ENCODE assay signal across 8 mouse cellular contexts in the genomic region with DNA sequence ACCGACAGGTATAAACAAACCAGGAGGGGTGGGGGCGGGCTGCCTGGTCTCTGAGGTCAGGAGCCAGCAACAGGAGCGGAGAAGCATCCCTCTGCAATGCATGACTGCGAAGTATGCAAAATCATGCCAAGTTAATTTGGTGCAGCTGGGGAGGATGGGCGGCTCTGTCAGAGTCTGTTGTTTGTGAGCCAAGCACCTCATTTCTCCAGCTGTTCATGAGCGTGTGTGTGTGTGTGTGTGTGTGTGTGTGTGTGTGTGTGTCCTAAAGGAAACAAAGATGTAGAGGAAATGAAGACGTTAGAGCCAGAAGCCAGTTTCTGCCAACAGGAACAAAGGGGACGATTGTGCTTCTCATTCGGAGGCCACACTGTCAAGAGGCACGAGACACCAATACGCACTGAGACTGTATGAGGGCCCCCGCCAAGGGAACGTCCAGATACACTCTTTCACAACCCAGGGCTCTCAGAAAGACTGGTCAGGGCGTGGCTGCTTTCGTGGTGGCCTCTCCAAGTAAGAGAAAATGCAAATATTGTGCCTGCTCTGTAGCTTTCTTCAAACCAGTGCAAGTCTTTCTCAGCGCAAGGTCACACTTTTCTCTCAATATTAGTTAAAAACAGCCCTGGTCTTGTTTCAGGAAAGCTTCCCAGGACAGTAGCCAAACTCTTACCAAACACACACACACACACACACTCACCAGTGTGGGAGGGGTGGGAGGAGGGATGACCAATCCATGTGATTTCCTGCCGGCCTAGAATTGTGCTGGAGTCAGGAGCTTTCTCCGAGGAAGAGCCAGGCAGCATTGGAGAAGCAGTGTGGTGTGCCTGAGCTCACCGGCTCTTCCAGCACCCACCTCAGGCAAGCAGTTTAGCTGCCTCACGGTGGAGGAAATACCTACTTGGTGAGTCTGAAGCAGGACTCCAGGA.
DNase-seq lines count a peak whose midpoint lies in the region; ATAC-seq and TF ChIP-seq lines count a peak whose summit lies in the region.

No protein-coding gene starts in this region.

- 10% methylated on average over 20 of the region's 20 CpGs for WGBS in embryonic facial prominence, embryonic 13.5 days
- whole genome bisulfite sequencing in heart, adult 2 months, result 5% methylated on average over 20 of the region's 20 CpGs
- 17% methylated on average over 20 of the region's 20 CpGs for whole genome bisulfite sequencing in kidney, adult 2 months
- WGBS in limb, embryonic 11.5 days, result 24% methylated on average over 20 of the region's 20 CpGs
- 23% methylated on average over 20 of the region's 20 CpGs for whole genome bisulfite sequencing in midbrain, embryonic 12.5 days
- WGBS in small intestine, adult 2 months, result 10% methylated on average over 20 of the region's 20 CpGs

- peak; percentile 99 for TF ChIP-seq EP300 in heart, adult 2 months (IDR thresholded peaks at IDR 0.05; ENCODE audit: insufficient read depth, low read depth, low read length)

- peak; percentile 70 for ATAC-seq in embryonic facial prominence, embryonic 13.5 days (ENCODE audit: insufficient number of reproducible peaks, insufficient read depth, low FRiP score, low TSS enrichment, low read depth)
- ATAC-seq in limb, embryonic 11.5 days (ENCODE audit: insufficient number of reproducible peaks, low FRiP score, low TSS enrichment, low read depth), result peak; percentile 63
- ATAC-seq in midbrain, embryonic 12.5 days (ENCODE audit: low FRiP score, low read depth), result peak; percentile 86

- TF ChIP-seq CTCF in heart, adult 2 months (IDR thresholded peaks at IDR 0.05), result no peak
- no peak for TF ChIP-seq CTCF in kidney, adult 2 months (conservative IDR thresholded peaks at IDR 0.05; ENCODE audit: insufficient read depth, insufficient read length, low read depth, low read length)
- TF ChIP-seq CTCF in small intestine, adult 2 months (IDR thresholded peaks at IDR 0.05; ENCODE audit: extremely low read depth, insufficient read length, insufficient replicate concordance, low read depth, low read length), result no peak

- H3K27ac ChIP-seq in embryonic facial prominence, embryonic 13.5 days, result peak overlapping the region; percentile 95
- peak overlapping the region; percentile 99 for H3K27ac ChIP-seq in heart, adult 2 months
- peak overlapping the region; percentile 90 for H3K27ac ChIP-seq in kidney, adult 2 months (ENCODE audit: insufficient read depth, low read depth, low read length)
- peak overlapping the region; percentile 5 for H3K27ac ChIP-seq in limb, embryonic 11.5 days (replicated peaks; ENCODE audit: low read depth, low read length)
- H3K27ac ChIP-seq in midbrain, embryonic 12.5 days (replicated peaks), result peak overlapping the region; percentile 49; the same call in 1 of the 2 replicates
- H3K27ac ChIP-seq in small intestine, adult 2 months (ENCODE audit: insufficient read depth, low read depth, low read length), result peak overlapping the region; percentile 83

- peak; percentile 89 for DNase-seq in adrenal gland, adult 8-10 months
- peak; percentile 85 to 90 for DNase-seq in heart, adult 2 months
- DNase-seq in kidney, adult 2 months, result peak; percentile 93
- peak; percentile 72 for DNase-seq in limb, embryonic 11.5 days (ENCODE audit: low spot score)
- no peak for DNase-seq in c-Kit-positive CD71-positive TER-119-positive erythroid progenitor cells, embryonic 14.5 days (ENCODE audit: low spot score)

- no peaks in the 10 kb centered on the region for H3K9me3 ChIP-seq in embryonic facial prominence, embryonic 13.5 days
- no peaks in the 10 kb centered on the region for H3K9me3 ChIP-seq in limb, embryonic 11.5 days (ENCODE audit: control insufficient read depth, low read length)
- no peaks in the 10 kb centered on the region for H3K9me3 ChIP-seq in midbrain, embryonic 12.5 days

- H3K4me3 ChIP-seq in embryonic facial prominence, embryonic 13.5 days, result no peak overlapping the region
- peak overlapping the region; percentile 68 for H3K4me3 ChIP-seq in heart, adult 2 months
- H3K4me3 ChIP-seq in kidney, adult 2 months (ENCODE audit: insufficient read depth, low read depth, low read length), result peak overlapping the region; percentile 33; the same call in 1 of the 2 replicates
- no peak overlapping the region for H3K4me3 ChIP-seq in limb, embryonic 11.5 days (ENCODE audit: low read depth, low read length)
- H3K4me3 ChIP-seq in midbrain, embryonic 12.5 days, result no peak overlapping the region
- H3K4me3 ChIP-seq in small intestine, adult 2 months (ENCODE audit: low read depth, low read length), result peak overlapping the region; percentile 23

- no peaks in the 10 kb centered on the region for H3K36me3 ChIP-seq in embryonic facial prominence, embryonic 13.5 days
- H3K36me3 ChIP-seq in heart, adult 2 months (ENCODE audit: control insufficient read depth, insufficient read depth, low read length), result no peaks in the 10 kb centered on the region
- H3K36me3 ChIP-seq in kidney, adult 2 months (ENCODE audit: control insufficient read depth, insufficient read depth, low read length), result no peaks in the 10 kb centered on the region
- H3K36me3 ChIP-seq in limb, embryonic 11.5 days (ENCODE audit: control insufficient read depth, insufficient read depth, low read length), result no peaks in the 10 kb centered on the region
- no peaks in the 10 kb centered on the region for H3K36me3 ChIP-seq in midbrain, embryonic 12.5 days
- H3K36me3 ChIP-seq in small intestine, adult 2 months (ENCODE audit: control insufficient read depth, insufficient read depth, low read length), result no peaks in the 10 kb centered on the region

- H3K27me3 ChIP-seq in embryonic facial prominence, embryonic 13.5 days, result no peaks in the 10 kb centered on the region
- H3K27me3 ChIP-seq in heart, adult 2 months (ENCODE audit: control insufficient read depth, insufficient read depth, low read length), result no peaks in the 10 kb centered on the region
- H3K27me3 ChIP-seq in kidney, adult 2 months (replicated peaks; ENCODE audit: control insufficient read depth, insufficient read depth, low read length), result no peaks in the 10 kb centered on the region
- no peaks in the 10 kb centered on the region for H3K27me3 ChIP-seq in limb, embryonic 11.5 days (ENCODE audit: control insufficient read depth, insufficient read depth, low read length)
- H3K27me3 ChIP-seq in midbrain, embryonic 12.5 days, result no peaks in the 10 kb centered on the region; the same call in 1 of the 2 replicates
- H3K27me3 ChIP-seq in small intestine, adult 2 months (ENCODE audit: control insufficient read depth, insufficient read depth, low read length), result no peaks in the 10 kb centered on the region

- H3K4me1 ChIP-seq in embryonic facial prominence, embryonic 13.5 days, result peaks cover 48% of the 10 kb centered on the region
- peaks cover 17% of the 10 kb centered on the region for H3K4me1 ChIP-seq in heart, adult 2 months (ENCODE audit: control insufficient read depth, insufficient read depth, low read length)
- H3K4me1 ChIP-seq in kidney, adult 2 months (ENCODE audit: control insufficient read depth, insufficient read depth, low read length), result peaks cover 8% of the 10 kb centered on the region; the same call in 1 of the 2 replicates
- H3K4me1 ChIP-seq in limb, embryonic 11.5 days (ENCODE audit: control insufficient read depth, insufficient read depth, low read length), result peaks cover 14% of the 10 kb centered on the region
- peaks cover 17% of the 10 kb centered on the region for H3K4me1 ChIP-seq in midbrain, embryonic 12.5 days
- peaks cover 24% of the 10 kb centered on the region for H3K4me1 ChIP-seq in small intestine, adult 2 months (ENCODE audit: control insufficient read depth, insufficient read depth, insufficient read length, low read length)

- peak; percentile 99 for TF ChIP-seq POLR2A in heart, adult 2 months (IDR thresholded peaks at IDR 0.05; ENCODE audit: insufficient read depth, low read depth, low read length)
- TF ChIP-seq POLR2A in kidney, adult 2 months (IDR thresholded peaks at IDR 0.05; ENCODE audit: low read depth, low read length), result peak; percentile 76
- TF ChIP-seq POLR2A in small intestine, adult 2 months (IDR thresholded peaks at IDR 0.05; ENCODE audit: low read depth, low read length), result peak; percentile 46; the same call in 1 of the 2 replicates

- H3K79me2 ChIP-seq in heart, adult 2 months (replicated peaks; ENCODE audit: control insufficient read depth, insufficient read depth, low read length), result no peaks in the 10 kb centered on the region

- H3K4me2 ChIP-seq in embryonic facial prominence, embryonic 13.5 days, result peak overlapping the region; percentile 49
- H3K4me2 ChIP-seq in limb, embryonic 11.5 days (ENCODE audit: low read depth, severe bottlenecking), result peak overlapping the region; percentile 2; the same call in 1 of the 2 replicates
- H3K4me2 ChIP-seq in midbrain, embryonic 12.5 days (replicated peaks), result peak overlapping the region; percentile 31

- intact Hi-C loops in heart, adult 2 months (cut with DNase I), result loop anchor here (1.0 to 5.0 kb wide), 8 partner anchors 16 to 180 kb away; partner anchors contain the start of genes Arf6, Gm9887 and Sos2

- peak overlapping the region; percentile 58 for H3K9ac ChIP-seq in embryonic facial prominence, embryonic 13.5 days
- H3K9ac ChIP-seq in heart, adult 2 months (ENCODE audit: low read depth, low read length), result peak overlapping the region; percentile 77
- peak overlapping the region; percentile 38 for H3K9ac ChIP-seq in limb, embryonic 11.5 days (ENCODE audit: low read length)
- H3K9ac ChIP-seq in midbrain, embryonic 12.5 days (replicated peaks), result no peak overlapping the region; the same call in 1 of the 2 replicates

Comparison
In these comparisons a context has a peak if more than half of its experiments do, and no peak if none do; other contexts are left out.
1. H3K27ac ChIP-seq: peak in every context shown above with its lines; median percentile 99 in heart, adult 2 months; 95 in embryonic facial prominence, embryonic 13.5 days; 90 in kidney, adult 2 months; 83 in small intestine, adult 2 months; 49 in midbrain, embryonic 12.5 days; 5 in limb, embryonic 11.5 days.
2. H3K4me3 ChIP-seq: peak in heart, adult 2 months (single experiment), kidney, adult 2 months (single experiment) and small intestine, adult 2 months (single experiment); none in embryonic facial prominence, embryonic 13.5 days (single experiment), limb, embryonic 11.5 days (single experiment) and midbrain, embryonic 12.5 days (single experiment).
3. POLR2A ChIP-seq: peak in every context shown above with its lines; median percentile 99 in heart, adult 2 months; 76 in kidney, adult 2 months; 46 in small intestine, adult 2 months.
4. Peak in every context shown above with its lines, with median percentiles within 50 percentile points of each other: ATAC-seq and H3K4me2 ChIP-seq.